Mouse (Mus musculus) olfactory bulb, adult 2 months (tissue): ENCODE measurements around the gene Pdlim7.

ENCODE experiments used
- CTCF ChIP-seq: fragments of 200-500 bp; IDR thresholded peaks from 2 replicates; pipeline ENCODE4 v1.5.1; 2012; ENCODE audit warnings: low read depth, mild to moderate bottlenecking, low read length, moderate library complexity; ENCODE audit not compliant: insufficient read depth
- POLR2A ChIP-seq: fragments of 200-500 bp; IDR thresholded peaks from 2 replicates; pipeline ENCODE4 v1.6.1; 2012; ENCODE audit warnings: mild to moderate bottlenecking, low read depth, low read length, moderate library complexity; ENCODE audit not compliant: insufficient read depth

DNA sequence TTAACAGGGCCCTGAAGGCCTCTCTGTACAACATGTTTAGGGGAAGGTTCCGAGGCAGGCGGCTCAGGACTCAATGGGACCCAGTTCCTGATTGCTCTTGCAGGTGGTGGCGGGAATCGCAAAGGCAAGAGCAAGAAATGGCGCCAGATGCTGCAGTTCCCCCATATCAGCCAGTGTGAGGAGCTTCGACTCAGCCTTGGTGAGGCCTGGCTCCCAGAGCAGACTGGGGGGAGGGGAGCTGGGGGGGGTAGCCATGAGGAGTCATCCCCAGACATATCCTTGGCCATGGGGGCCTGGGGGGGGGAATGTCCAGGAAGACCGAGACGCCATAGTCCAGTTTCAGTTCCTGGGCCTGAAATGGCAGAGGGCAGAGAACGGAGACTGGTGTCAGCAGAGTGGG lies 64.3 kb downstream of the Pdlim7 start:
- TF ChIP-seq CTCF: no peak
- TF ChIP-seq POLR2A: no peak
